Mouse (Mus musculus) cerebellum, postnatal 36 days (tissue): ENCODE measurements around the gene Gpsm1.
A peak's percentile ranks its signal among the peaks of the same experiment; 100 is the strongest.

ENCODE experiments used
- DNase-seq, 2 experiments: peaks; one replicate each; pipeline ENCODE4 v3.0.0; 2021 to 2022; ENCODE audit warnings: mixed read lengths in 2 of 2

Gpsm1 gene

DNA sequence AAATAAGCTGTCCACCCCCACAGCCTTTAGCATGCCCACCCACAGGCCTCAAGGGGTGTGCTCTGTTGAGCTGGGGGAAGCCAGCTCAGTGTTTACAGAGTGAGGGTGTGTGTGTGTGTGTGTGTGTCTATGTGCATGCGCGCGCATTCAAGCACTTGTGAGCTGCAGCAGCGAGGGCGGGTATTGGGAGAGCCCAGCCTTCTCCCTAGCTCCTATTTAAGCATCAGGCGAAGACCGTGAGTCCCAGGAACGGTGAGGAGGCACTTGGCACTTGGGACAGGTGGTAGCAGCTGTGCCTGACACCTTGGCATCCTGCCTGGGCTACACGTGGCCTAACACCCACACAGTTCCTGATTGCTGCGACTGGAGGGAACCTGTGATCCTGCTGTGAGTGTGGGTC is 26.7 kb downstream of the Gpsm1 start:
- peak; percentile 73 to 80 for DNase-seq

GRCm38 (mm10) chr2:26342609-26343490 is 27.5 kb downstream of the Gpsm1 start:
- DNase-seq: no peak

GRCm38 (mm10) chr2:26348241-26348640 is 32.9 kb downstream of the Gpsm1 start:
- no peak for DNase-seq

DNA sequence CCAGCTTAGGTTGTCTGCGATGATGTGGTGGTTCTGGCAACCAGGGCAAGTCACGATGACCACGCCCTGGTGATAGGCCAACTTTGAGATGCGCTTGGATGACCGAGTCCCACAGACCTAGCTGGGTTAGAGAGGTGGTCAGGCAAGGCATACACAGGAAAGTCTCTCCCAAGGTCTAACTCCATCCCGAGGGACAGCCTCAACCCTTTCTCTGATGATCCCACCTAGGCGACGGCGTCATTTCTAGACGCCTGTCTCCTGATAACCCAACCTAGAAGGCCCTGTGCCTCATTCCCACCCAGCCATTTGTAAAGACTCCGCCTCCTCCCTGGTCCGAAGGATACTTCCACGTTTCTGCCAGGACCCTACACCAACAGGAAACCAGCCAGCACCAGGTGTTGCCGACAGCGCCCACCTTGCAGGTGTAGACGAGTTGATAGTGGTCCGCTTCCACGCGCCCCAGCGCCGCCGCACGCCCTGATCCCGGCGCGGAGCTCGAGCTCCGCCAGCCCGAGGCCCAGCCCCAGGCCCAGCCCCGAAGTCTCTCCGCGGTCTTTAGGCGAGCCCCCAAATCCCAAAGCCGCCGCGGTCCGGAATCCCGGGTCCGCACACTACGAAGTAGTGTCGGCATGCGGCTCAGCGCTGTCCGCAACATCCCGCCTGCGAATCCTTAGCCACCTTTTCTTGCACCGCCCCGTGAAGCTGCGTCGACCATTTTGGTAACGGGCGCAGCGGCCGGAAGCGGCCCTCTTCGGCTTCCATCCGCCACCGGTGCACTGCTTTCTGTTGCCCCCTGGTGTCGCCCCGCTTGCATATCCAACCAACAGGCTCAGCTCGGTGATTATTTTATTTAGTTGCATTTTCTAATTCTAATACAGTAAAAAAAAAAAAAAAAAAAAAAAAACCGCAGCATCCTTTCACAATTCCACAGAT is 36.3 kb downstream of the Gpsm1 start, which contains the start of gene Dnlz:
Gene Dnlz (minus strand): TSS at position 753 of the 933 bp plus-strand sequence.
- DNase-seq: peak; percentile 96

DNA sequence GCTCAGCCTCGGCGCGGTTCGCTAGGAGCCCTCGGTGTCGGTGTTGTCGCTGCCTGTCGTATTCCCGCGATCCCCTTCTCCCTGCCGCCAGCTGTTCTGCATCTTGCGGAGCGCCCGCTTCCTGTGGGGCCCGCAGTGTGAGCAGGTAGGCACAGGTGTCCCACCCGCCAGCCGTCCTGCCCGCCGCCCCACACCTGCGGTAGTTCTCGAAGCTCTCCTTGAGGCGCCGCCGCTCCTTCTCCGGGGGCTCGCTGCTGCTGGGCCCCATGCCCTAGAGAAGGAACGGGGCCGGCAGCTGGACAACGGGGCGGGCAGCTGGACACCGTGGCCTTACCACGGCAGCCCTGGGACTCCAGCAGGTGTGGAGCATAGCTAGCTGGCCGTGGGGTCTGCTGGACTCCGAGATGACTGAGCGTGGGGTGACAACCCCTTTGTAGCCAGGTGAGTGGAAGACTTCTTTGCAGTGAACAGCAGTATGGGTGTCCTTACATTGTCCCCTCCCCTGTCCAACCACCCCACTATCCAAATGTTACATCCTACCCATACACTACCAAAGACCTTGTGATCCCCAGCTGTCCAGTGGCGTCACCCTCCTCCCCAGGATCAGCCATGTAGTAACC is 37.1 kb downstream of the Gpsm1 start:
- peak; percentile 53 to 59 for DNase-seq

GRCm38 (mm10) chr2:26353066-26353980 is 38.0 kb downstream of the Gpsm1 start:
- peak; percentile 33 to 45 for DNase-seq

- peak; percentile 6 to 7 for DNase-seq
Measured at GRCm38 (mm10) chr2:26354401-26354800, 39.1 kb downstream of the Gpsm1 start.

DNA sequence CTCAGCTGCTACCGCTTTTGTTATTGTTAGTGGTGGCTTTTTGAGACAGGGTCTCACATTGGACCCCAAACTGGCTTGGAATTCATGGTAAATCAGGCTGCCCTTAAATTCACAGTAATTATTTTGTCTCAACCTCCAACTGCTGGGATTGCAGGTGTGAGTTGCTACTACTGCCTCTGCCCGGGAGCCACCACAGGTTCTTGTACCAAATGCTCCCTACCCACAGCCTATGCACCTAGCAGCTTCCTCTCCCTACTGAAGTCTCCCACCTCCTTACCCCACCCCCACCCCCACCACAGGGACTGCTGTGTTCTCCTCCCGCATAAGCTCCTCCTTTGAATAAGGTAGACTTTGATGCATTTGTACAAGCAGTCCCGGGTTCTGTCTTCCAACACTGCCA is 40.9 kb downstream of the Gpsm1 start:
- DNase-seq: no peak

- peak in 1 of 2 experiments; percentile 2 for DNase-seq
Measured at GRCm38 (mm10) chr2:26356678-26357077, 41.4 kb downstream of the Gpsm1 start.

DNA sequence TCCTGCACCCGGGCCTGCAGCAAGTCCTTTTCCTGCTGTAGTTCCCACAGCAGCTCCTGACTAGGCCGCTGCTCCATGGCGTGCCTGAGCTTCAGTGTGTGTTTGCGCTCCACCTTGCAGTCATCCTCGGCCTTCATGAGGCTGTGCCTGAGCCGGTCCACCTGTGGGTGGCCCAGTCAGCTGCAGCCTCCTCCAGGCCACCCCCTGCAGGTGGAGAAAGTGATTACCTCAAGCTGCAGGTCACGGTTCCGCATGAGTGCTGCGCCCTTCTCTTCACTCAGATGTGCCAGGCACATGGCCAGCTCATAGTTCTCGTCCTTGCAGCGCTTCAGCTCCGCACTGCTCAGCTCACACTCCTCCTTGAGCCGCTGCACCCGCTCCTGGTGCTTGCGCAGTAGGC is 42.2 kb downstream of the Gpsm1 start:
- DNase-seq: peak; percentile 14 to 33

- DNase-seq: peak; percentile 10 to 21
Measured at GRCm38 (mm10) chr2:26358667-26359320, 43.5 kb downstream of the Gpsm1 start.

GRCm38 (mm10) chr2:26359983-26360382 is 44.7 kb downstream of the Gpsm1 start:
- peak; percentile 11 for DNase-seq

- DNase-seq: peak in 1 of 2 experiments; percentile 4
Measured at GRCm38 (mm10) chr2:26360772-26361171, 45.5 kb downstream of the Gpsm1 start, which contains the start of gene Card9. Gene Card9, minus strand, starts transcription at chr2:26360918.

GRCm38 (mm10) chr2:26362991-26363390 is 47.7 kb downstream of the Gpsm1 start:
- DNase-seq: no peak

DNA sequence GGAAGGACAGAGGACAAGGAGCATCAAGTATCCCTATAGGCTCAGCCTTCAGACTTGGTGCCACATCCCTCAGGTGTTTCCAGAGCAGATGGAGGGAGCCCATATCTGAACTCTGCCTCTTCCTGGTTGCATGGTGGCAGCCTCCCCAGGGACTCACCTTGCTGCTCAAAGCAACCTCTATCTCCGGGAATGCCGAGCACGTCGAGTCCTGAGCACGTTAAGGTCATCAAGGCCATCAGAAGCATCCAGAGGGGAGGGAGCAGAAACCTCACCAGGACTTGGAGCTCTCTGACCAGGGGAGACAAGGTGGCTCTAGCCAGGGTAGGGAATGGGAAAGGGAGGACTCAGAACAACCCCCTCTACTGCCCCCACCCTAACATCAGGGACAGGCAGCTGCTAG is 48.2 kb downstream of the Gpsm1 start:
- no peak for DNase-seq

GRCm38 (mm10) chr2:26364738-26365465 is 49.6 kb downstream of the Gpsm1 start:
- DNase-seq: peak; percentile 62 to 76

DNA sequence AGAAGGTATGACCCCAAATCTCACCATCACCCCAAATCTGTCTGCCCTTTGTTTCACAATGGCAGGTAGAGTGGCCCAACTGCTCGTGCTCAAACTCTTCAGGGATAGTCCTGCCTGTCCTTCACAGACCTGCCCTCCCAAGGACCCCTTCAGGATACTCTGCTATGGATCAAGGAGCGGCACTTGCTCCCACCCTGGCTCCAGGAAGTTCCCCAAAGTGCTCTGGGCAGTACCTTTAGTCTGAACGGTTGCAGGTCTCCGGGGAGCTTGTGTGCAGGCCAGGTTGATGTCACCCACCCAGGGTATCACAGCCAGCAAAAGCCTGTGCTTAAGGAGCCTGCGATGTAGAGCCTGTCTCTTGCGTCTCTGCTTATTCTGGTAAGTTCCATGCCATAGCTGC is 52.6 kb downstream of the Gpsm1 start:
- no peak for DNase-seq

- DNase-seq: no peak
Measured at GRCm38 (mm10) chr2:26368572-26368971, 53.3 kb downstream of the Gpsm1 start.

- DNase-seq: no peak
Measured at GRCm38 (mm10) chr2:26372396-26372795, 57.1 kb downstream of the Gpsm1 start.

DNA sequence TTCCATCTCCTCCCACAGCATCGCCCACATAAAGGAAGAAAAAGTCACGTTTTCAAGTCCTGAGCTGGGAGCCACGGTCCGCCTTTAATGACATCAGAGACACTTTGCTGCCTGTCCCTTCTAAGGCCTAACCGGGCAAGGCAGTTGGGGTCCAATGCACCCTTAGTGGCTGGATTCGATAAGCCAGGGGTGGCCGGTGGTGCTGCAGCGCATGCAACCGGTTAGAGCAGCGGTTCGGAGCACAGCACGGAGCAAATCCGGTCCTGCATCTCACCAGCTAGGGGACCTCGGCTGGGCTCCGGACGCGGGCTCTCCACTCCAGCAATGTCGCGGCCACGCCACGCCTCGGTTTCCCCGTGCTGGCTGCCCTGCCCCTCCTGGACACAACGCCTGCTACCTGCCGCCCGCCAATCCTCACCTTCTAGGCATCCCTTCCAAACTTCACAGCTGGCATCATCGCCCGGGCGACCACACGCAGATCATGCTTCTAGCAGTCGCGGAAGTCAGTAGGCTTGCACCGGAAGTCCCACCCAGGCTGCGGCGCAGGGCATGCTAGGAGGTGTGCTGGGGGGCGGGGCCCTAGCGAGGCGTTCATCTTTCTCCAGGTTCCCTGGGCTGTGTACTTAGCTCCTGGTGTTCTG is 64.9 kb downstream of the Gpsm1 start, which contains the start of gene Snapc4:
Gene Snapc4 (minus strand): TSS at position 523 of the 641 bp plus-strand sequence.
- DNase-seq: peak; percentile 80 to 83
